Mouse (Mus musculus): Measurements from ENCODE around the gene Eif2s2. TPM values are rescaled to one million over a fixed set of nuclear protein-coding genes. Genes with fewer than 3 reads are reported as not detected.

Gene Eif2s2
- total and polyA plus RNA-seq, 3 experiments: 126 to 276 (median 269) TPM

DNA sequence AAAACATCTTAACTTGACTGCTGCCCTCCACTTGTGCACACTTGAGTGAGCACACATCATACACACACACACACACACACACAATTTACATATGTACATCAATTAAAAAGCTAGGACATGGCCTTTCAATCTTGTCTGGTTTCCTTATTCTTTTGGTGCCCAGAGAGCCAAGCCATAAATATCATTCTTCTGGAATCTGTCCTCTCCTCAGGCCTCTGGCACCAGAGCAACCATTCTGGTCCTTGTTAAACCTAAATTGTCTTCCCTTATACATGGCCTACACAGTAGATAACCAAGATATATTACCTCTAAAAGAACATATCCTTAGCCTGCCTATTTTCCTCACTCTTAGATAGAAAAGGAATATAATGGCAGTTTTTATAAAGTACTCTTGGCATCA, 44.6 kb downstream of the Eif2s2 start:
- in situ Hi-C loops (cut with MboI; ENCODE audit: low pct_ligation_motif_present, low pct_unique_long_range_greater_than_20kb, low sequenced_read_pairs) (no loop called here), dilution Hi-C loops (cut with MboI; ENCODE audit: extremely low pct_ligation_motif_present, extremely low pct_unique_long_range_greater_than_20kb, low sequenced_read_pairs) (no loop called here)
- no peak for TF ChIP-seq ETS1 (conservative IDR thresholded peaks at IDR 0.05; ENCODE audit: low read depth, low read length)
- TF ChIP-seq USF2 (conservative IDR thresholded peaks at IDR 0.05; ENCODE audit: low read depth, low read length): no peak
- TF ChIP-seq TCF12 (IDR thresholded peaks at IDR 0.05; ENCODE audit: low read depth, low read length): no peak
- no peak for TF ChIP-seq HCFC1 (IDR thresholded peaks at IDR 0.05; ENCODE audit: low read depth, low read length)
- TF ChIP-seq GABPA (IDR thresholded peaks at IDR 0.05; ENCODE audit: insufficient replicate concordance, low read depth, low read length): no peak
- no peak for TF ChIP-seq EP300 (IDR thresholded peaks at IDR 0.05; ENCODE audit: low read length)
- TF ChIP-seq ZMIZ1 (IDR thresholded peaks at IDR 0.05; ENCODE audit: low read depth, low read length): no peak
- TF ChIP-seq POLR2A (IDR thresholded peaks at IDR 0.05; ENCODE audit: low read depth, low read length): no peak
- TF ChIP-seq ZKSCAN1 (IDR thresholded peaks at IDR 0.05; ENCODE audit: borderline replicate concordance, low read depth, low read length): no peak
- TF ChIP-seq RCOR1 (conservative IDR thresholded peaks at IDR 0.05; ENCODE audit: low read depth, low read length): no peak
- peaks cover 10% of the 10 kb centered on the region for H3K9me3 ChIP-seq (replicated peaks; ENCODE audit: low read length)
- no peak overlapping the region for H3K4me2 ChIP-seq (ENCODE audit: insufficient read depth, low read depth, poor library complexity, severe bottlenecking)
- no peaks in the 10 kb centered on the region for H3K4me1 ChIP-seq (ENCODE audit: control insufficient read depth in 1 of 2, insufficient read depth in 2 of 2)
- no peak for DNase-seq (ENCODE audit: extremely low read depth)
- no peak overlapping the region for H3K9ac ChIP-seq (ENCODE audit: insufficient read depth, low read depth)
- H3K36me3 ChIP-seq (replicated peaks in 1 of 2; ENCODE audit: control insufficient read depth in 1 of 2, insufficient read depth in 1 of 2, low read length in 1 of 2): peaks cover 4 to 61% of the 10 kb centered on the region in 2 experiments
- peaks cover 8% of the 10 kb centered on the region for H3K79me2 ChIP-seq (replicated peaks; ENCODE audit: control insufficient read depth, extremely low read depth, insufficient read depth, poor library complexity, severe bottlenecking)
- H3K27me3 ChIP-seq (replicated peaks): no peaks in the 10 kb centered on the region
- no peak overlapping the region for H3K4me3 ChIP-seq (replicated peaks in 1 of 3; ENCODE audit: low read depth in 2 of 3, low read length in 2 of 3, poor library complexity in 1 of 3)
- H3K27ac ChIP-seq (ENCODE audit: insufficient read depth, low read depth): no peak overlapping the region

GRCm38 (mm10) chr2:154836537-154836936, 56.2 kb downstream of the Eif2s2 start:
- Histone ChIP-seq H3K4me3 (replicated peaks in 1 of 3; ENCODE audit: low read depth in 2 of 3, low read length in 2 of 3, poor library complexity in 1 of 3) (no peak overlapping the region), H3K27me3 (replicated peaks) (no peaks in the 10 kb centered on the region), H3K36me3 (replicated peaks in 1 of 2; ENCODE audit: control insufficient read depth in 1 of 2, insufficient read depth in 1 of 2, low read length in 1 of 2) (peaks cover 2 to 31% of the 10 kb centered on the region in 2 experiments), H3K4me2 (ENCODE audit: insufficient read depth, low read depth, poor library complexity, severe bottlenecking) (peak overlapping the region; percentile 25), H3K27ac (ENCODE audit: insufficient read depth, low read depth) (0 out of 2 replicates have a peak overlapping the region, but pooled peaks have one; percentile 11), H3K4me1 (ENCODE audit: control insufficient read depth in 1 of 2, insufficient read depth in 2 of 2) (peaks cover 4 to 26% of the 10 kb centered on the region in 2 experiments), H3K9me3 (replicated peaks; ENCODE audit: low read length) (peaks cover 6% of the 10 kb centered on the region), H3K9ac (ENCODE audit: insufficient read depth, low read depth) (no peak overlapping the region), H3K79me2 (replicated peaks; ENCODE audit: control insufficient read depth, extremely low read depth, insufficient read depth, poor library complexity, severe bottlenecking) (peaks cover 32% of the 10 kb centered on the region)
- in situ Hi-C loops (cut with MboI; ENCODE audit: low pct_ligation_motif_present, low pct_unique_long_range_greater_than_20kb, low sequenced_read_pairs): no loop called here
- dilution Hi-C loops (cut with MboI; ENCODE audit: extremely low pct_ligation_motif_present, extremely low pct_unique_long_range_greater_than_20kb, low sequenced_read_pairs): no loop called here
- TF ChIP-seq JUN (IDR thresholded peaks at IDR 0.05; ENCODE audit: insufficient read depth, low read depth, low read length): no peak
- no peak for TF ChIP-seq RAD21 (IDR thresholded peaks at IDR 0.05; ENCODE audit: low read depth, low read length)
- peak; percentile 26 for DNase-seq (ENCODE audit: extremely low read depth)

DNA sequence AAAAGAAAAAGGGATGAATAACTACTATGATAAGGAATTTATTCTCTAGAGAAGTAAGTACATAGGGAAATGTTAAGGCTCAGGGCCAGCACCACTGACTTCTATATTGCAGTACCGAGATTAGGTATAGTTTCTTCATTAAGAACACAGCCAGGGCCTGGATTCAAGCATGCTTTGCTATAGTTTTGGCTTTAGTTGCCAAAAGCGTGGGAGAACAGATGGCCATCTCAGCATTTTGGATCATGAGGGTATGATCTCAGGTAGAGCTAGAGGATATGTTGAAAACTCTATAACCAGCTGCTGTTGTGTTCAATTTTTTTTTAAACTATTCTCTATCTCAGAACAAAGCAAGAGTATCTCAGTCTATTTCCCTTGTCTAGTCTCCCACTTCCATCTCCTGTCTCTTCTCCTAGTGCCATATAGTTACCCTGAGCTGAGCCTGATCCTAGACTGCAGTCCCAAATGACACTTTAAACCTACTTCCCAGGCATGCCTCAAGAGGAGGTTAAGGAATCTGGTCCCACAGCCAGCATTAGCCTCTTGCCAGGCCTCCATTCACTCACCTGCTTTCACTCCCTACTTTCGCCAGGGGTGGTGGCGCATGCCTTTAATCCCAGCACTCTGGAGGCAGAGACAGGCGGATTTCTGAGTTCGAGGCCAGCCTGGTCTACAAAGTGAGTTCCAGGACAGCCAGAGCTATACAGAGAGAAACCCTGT, 58.4 kb downstream of the Eif2s2 start:
- dilution Hi-C loops (cut with MboI; ENCODE audit: extremely low pct_ligation_motif_present, extremely low pct_unique_long_range_greater_than_20kb, low sequenced_read_pairs): no loop called here
- DNase-seq (ENCODE audit: extremely low read depth): no peak
- peaks cover 2 to 48% of the 10 kb centered on the region in 2 experiments for H3K36me3 ChIP-seq (replicated peaks in 1 of 2; ENCODE audit: control insufficient read depth in 1 of 2, insufficient read depth in 1 of 2, low read length in 1 of 2)
- no peak overlapping the region for H3K4me2 ChIP-seq (ENCODE audit: insufficient read depth, low read depth, poor library complexity, severe bottlenecking)
- H3K27me3 ChIP-seq (replicated peaks): no peaks in the 10 kb centered on the region
- H3K79me2 ChIP-seq (replicated peaks; ENCODE audit: control insufficient read depth, extremely low read depth, insufficient read depth, poor library complexity, severe bottlenecking): peaks cover 36% of the 10 kb centered on the region
- no peak overlapping the region for H3K4me3 ChIP-seq (replicated peaks in 1 of 3; ENCODE audit: low read depth in 2 of 3, low read length in 2 of 3, poor library complexity in 1 of 3)
- TF ChIP-seq SMC3 (IDR thresholded peaks at IDR 0.05; ENCODE audit: low read depth, low read length) (no peak), TBP (conservative IDR thresholded peaks at IDR 0.05; ENCODE audit: low read depth, low read length) (no peak), MXI1 (IDR thresholded peaks at IDR 0.05; ENCODE audit: low read depth, low read length) (no peak), MYC (IDR thresholded peaks at IDR 0.05; ENCODE audit: low read depth, low read length) (no peak), ZC3H11A (IDR thresholded peaks at IDR 0.05; ENCODE audit: low read depth, low read length) (no peak), E2F4 (IDR thresholded peaks at IDR 0.05; ENCODE audit: insufficient replicate concordance, low read depth, low read length) (no peak), CHD2 (IDR thresholded peaks at IDR 0.05; ENCODE audit: low read length) (no peak), BHLHE40 (IDR thresholded peaks at IDR 0.05; ENCODE audit: low read depth, low read length) (no peak), PAX5 (IDR thresholded peaks at IDR 0.05; ENCODE audit: low read length) (no peak), KAT2A (IDR thresholded peaks at IDR 0.05; ENCODE audit: insufficient replicate concordance, low read length) (no peak), ZKSCAN1 (IDR thresholded peaks at IDR 0.05; ENCODE audit: borderline replicate concordance, low read depth, low read length) (no peak), ETS1 (conservative IDR thresholded peaks at IDR 0.05; ENCODE audit: low read depth, low read length) (no peak), IRF4 (IDR thresholded peaks at IDR 0.05; ENCODE audit: low read depth, low read length) (no peak), MAZ (IDR thresholded peaks at IDR 0.05; ENCODE audit: low read depth, low read length) (no peak)
- in situ Hi-C loops (cut with MboI; ENCODE audit: low pct_ligation_motif_present, low pct_unique_long_range_greater_than_20kb, low sequenced_read_pairs): no loop called here
- H3K27ac ChIP-seq (ENCODE audit: insufficient read depth, low read depth): no peak overlapping the region
- H3K4me1 ChIP-seq (ENCODE audit: control insufficient read depth in 1 of 2, insufficient read depth in 2 of 2): peaks cover 4 to 26% of the 10 kb centered on the region in 2 experiments
- no peaks in the 10 kb centered on the region for H3K9me3 ChIP-seq (replicated peaks; ENCODE audit: low read length)
- H3K9ac ChIP-seq (ENCODE audit: insufficient read depth, low read depth): no peak overlapping the region
